Mouse (Mus musculus) ovary, adult 2 months (tissue): ENCODE results near the gene H60b. TPM values are rescaled to one million over a fixed set of nuclear protein-coding genes. Genes with fewer than 3 reads are reported as not detected.

Experiments
- polyA plus RNA-seq: library from polyadenylated mRNA; depleted of rRNA; stranded (reverse); fragments of >200 nt; gene quantifications from 2 replicates; pipeline ENCODE4 v1.2.3, GENCODE M21; 2012; rRNA removed

H60b gene
- polyA plus RNA-seq: 0.53 and 0.99 TPM in 2 replicates

GRCm38 (mm10) chr10:22158310-22158999 is at the start of gene H60b, which contains the start of gene Raet1e:
Gene H60b (plus strand): TSS chr10:22158586.
Gene Raet1e (plus strand): TSS chr10:22158569.

GRCm38 (mm10) chr10:22149073-22149690 is 9.2 kb upstream of the H60b start, which contains the start of gene E030030I06Rik:
Gene E030030I06Rik (minus strand): TSS chr10:22149270.

Other genes with a start within 250 kb of the H60b start
- not detected in 2 replicates for gene 4930444G20Rik, start 90.5 kb upstream of the H60b start, polyA plus RNA-seq
- gene E030030I06Rik, start 9.3 kb upstream of the H60b start, polyA plus RNA-seq: 8.5 and 9.5 TPM in 2 replicates
- gene Raet1e, start within 50 bp of the H60b start, polyA plus RNA-seq: 1.3 and 1.6 TPM in 2 replicates
- 0.38 and 0.41 TPM in 2 replicates for gene Raet1d, start 202.0 kb downstream of the H60b start, polyA plus RNA-seq